Mouse (Mus musculus) c-Kit-positive CD71-positive TER-119-negative erythroid progenitor cells, embryonic 14.5 days (primary cell): Measurements from ENCODE around the gene Cox6b1.
A peak's percentile ranks its signal among the peaks of the same experiment; 100 is the strongest.

Experiments
- DNase-seq: peaks from one replicate; pipeline ENCODE4 v3.0.0-alpha.2; 2013; ENCODE audit warnings: low read depth

Gene Cox6b1

GRCm38 (mm10) chr7:30610043-30610442 is 15.9 kb downstream of the Cox6b1 start:
- no peak for DNase-seq

- no peak for DNase-seq
These were observed 17.5 kb downstream of the Cox6b1 start for GRCm38 (mm10) chr7:30608476-30608875.

GRCm38 (mm10) chr7:30607706-30608309 is 18.1 kb downstream of the Cox6b1 start:
- no peak for DNase-seq

- no peak for DNase-seq
These were observed 21.0 kb downstream of the Cox6b1 start for GRCm38 (mm10) chr7:30604944-30605343.

GRCm38 (mm10) chr7:30604424-30604823 is 21.5 kb downstream of the Cox6b1 start:
- DNase-seq: no peak

- DNase-seq: no peak
These were observed 23.4 kb downstream of the Cox6b1 start for GRCm38 (mm10) chr7:30602583-30602982.

- DNase-seq: no peak
These were observed 25.3 kb downstream of the Cox6b1 start for GRCm38 (mm10) chr7:30600651-30601050.

- peak; percentile 83 for DNase-seq
These were observed 26.0 kb downstream of the Cox6b1 start for GRCm38 (mm10) chr7:30599933-30600353.

- DNase-seq: no peak
These were observed 27.2 kb downstream of the Cox6b1 start, which contains the start of gene Zbtb32 for GRCm38 (mm10) chr7:30598786-30599185. TSS of gene Zbtb32 (minus strand) at chr7:30598909.

GRCm38 (mm10) chr7:30596811-30597210 is 29.1 kb downstream of the Cox6b1 start:
- DNase-seq: no peak

GRCm38 (mm10) chr7:30596093-30596492 is 29.9 kb downstream of the Cox6b1 start:
- no peak for DNase-seq

- no peak for DNase-seq
These were observed 31.4 kb downstream of the Cox6b1 start for GRCm38 (mm10) chr7:30594510-30595024.

- DNase-seq: no peak
These were observed 32.1 kb downstream of the Cox6b1 start for GRCm38 (mm10) chr7:30593579-30594509.

- DNase-seq: peak; percentile 21
These were observed 33.1 kb downstream of the Cox6b1 start for GRCm38 (mm10) chr7:30592772-30593423.

GRCm38 (mm10) chr7:30591605-30591951 is 34.4 kb downstream of the Cox6b1 start:
- DNase-seq: no peak

GRCm38 (mm10) chr7:30590927-30591604 is 34.9 kb downstream of the Cox6b1 start:
- no peak for DNase-seq

GRCm38 (mm10) chr7:30589435-30590301 is 36.3 kb downstream of the Cox6b1 start:
- DNase-seq: peak; percentile 71

GRCm38 (mm10) chr7:30588676-30589434 is 37.1 kb downstream of the Cox6b1 start, which contains the start of gene Kmt2b:
TSS of gene Kmt2b (minus strand) at chr7:30588726.
- DNase-seq: peak; percentile 90

GRCm38 (mm10) chr7:30587842-30588667 is 37.9 kb downstream of the Cox6b1 start:
- peak; percentile 23 for DNase-seq
